Comparison of ENCODE assay signal across 22 mouse cellular contexts in the genomic region with DNA sequence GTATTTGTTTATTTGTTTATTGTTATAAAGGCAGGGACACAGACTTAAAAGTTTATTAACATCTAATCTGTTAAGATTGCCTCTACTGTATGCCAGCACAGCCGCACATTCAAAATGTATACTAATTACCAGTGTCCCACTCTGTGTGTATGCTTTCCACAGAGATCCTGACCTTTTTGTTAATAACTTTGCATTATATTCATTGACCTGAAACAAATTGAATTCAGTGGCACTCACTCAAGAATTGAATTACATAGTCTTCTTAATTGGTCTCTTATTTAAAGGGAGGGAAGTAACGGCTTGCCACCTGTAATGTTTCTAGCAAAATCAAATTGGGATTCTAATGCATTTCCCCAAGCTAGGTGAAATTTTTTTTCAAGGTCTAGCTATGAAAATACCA.
"Had no signal": no experiment of that assay in that cellular context is flagged by ENCODE, and none has a peak within 500 bp of the region (broad histone marks: within the 10 kb centered on the region; RNA-seq: fewer than 3 reads in every experiment).

No protein-coding gene starts in this region.

- DNase-seq: kidney, adult 18-20 months; kidney, adult 9 months; kidney, postnatal 14 days; kidney, postnatal 4 days; left cerebral cortex, postnatal 4 days; liver, postnatal 0 days; lung, embryonic 14.5 days; right cerebral cortex, adult 18-20 months; right cerebral cortex, postnatal 14 days; right cerebral cortex, postnatal 4 days; thymus, adult 2 months; thymus, postnatal 14 days; thymus, postnatal 4 days had no signal

- H3K9ac ChIP-seq: limb, embryonic 12.5 days; limb, embryonic 15.5 days; liver, embryonic 14.5 days; liver, postnatal 0 days; lung, embryonic 14.5 days; neural tube, embryonic 13.5 days had no signal

- ATAC-seq: liver, postnatal 0 days; lung, postnatal 0 days had no signal

- H3K4me1 ChIP-seq: limb, embryonic 12.5 days; limb, embryonic 15.5 days had no signal

- H3K4me3 ChIP-seq: limb, embryonic 12.5 days; limb, embryonic 15.5 days; myocyte; neural tube, embryonic 13.5 days had no signal

- H3K9me3 ChIP-seq: limb, embryonic 12.5 days; limb, embryonic 15.5 days; neural tube, embryonic 13.5 days had no signal

- H3K4me2 ChIP-seq: limb, embryonic 12.5 days; limb, embryonic 15.5 days; liver, embryonic 11.5 days; lung, embryonic 14.5 days; neural tube, embryonic 13.5 days had no signal

- H3K27me3 ChIP-seq: limb, embryonic 12.5 days; limb, embryonic 15.5 days; neural tube, embryonic 13.5 days had no signal

- H3K36me3 ChIP-seq: limb, embryonic 12.5 days; limb, embryonic 15.5 days; neural tube, embryonic 13.5 days had no signal

- H3K27ac ChIP-seq: limb, embryonic 12.5 days; limb, embryonic 15.5 days; liver, embryonic 14.5 days; macrophage; neural tube, embryonic 13.5 days; stomach, postnatal 0 days had no signal
